Mouse (Mus musculus) ovary, adult 10 weeks (tissue): ENCODE data around the gene Ifi203. TPM values are rescaled to one million over a fixed set of nuclear protein-coding genes. Genes with fewer than 3 reads are reported as not detected.

Experiments
- polyA plus RNA-seq: library from polyadenylated mRNA; stranded (reverse); fragments of 350-450 nt; fragmentation: Illumina TruSeq; extraction: RNeasy Lipid Tissue Mini Kit (QIAGEN cat#74804); gene quantifications from one replicate; pipeline ENCODE4 v1.2.3, GENCODE M21; 2014

Ifi203 gene
- 87.5 TPM for polyA plus RNA-seq

GRCm38 (mm10) chr1:173941924-173942779, at the start of gene Ifi203, which contains the start of gene Mndal:
Ifi203 (minus strand) TSS chr1:173942672.
Mndal (minus strand) TSS chr1:173942491.

DNA sequence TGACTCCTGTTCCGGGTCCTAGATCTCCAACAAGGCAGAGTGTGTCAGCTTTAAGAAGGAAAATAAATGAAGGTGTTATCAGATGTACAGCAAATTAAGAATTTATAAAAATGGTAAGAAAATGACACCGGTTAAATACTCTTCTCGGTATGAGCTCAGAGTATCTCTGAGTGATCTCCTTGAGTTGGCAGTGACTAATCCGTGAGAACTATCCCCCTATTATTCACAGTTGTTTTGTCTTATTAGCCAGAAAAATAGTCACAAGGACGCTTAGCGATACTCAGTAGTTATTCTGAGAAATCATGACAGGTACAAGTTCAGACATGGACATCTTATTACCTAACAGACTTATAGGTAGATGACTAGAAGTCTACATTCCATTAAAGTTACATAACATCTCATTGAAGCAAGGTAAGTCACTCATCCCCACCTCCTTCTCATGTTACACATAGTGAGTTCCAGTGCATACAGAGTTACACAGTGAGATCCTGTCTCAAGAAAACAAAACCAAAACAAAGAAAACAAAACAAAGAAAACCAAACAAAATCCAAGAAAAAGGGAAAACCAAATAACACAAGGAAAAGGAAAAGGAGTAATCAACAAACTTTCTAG, 40.3 kb upstream of the Ifi203 start, which contains the start of gene Ifi202b:
Ifi202b (minus strand) TSS at position 51 of the 612 bp plus-strand sequence.

DNA sequence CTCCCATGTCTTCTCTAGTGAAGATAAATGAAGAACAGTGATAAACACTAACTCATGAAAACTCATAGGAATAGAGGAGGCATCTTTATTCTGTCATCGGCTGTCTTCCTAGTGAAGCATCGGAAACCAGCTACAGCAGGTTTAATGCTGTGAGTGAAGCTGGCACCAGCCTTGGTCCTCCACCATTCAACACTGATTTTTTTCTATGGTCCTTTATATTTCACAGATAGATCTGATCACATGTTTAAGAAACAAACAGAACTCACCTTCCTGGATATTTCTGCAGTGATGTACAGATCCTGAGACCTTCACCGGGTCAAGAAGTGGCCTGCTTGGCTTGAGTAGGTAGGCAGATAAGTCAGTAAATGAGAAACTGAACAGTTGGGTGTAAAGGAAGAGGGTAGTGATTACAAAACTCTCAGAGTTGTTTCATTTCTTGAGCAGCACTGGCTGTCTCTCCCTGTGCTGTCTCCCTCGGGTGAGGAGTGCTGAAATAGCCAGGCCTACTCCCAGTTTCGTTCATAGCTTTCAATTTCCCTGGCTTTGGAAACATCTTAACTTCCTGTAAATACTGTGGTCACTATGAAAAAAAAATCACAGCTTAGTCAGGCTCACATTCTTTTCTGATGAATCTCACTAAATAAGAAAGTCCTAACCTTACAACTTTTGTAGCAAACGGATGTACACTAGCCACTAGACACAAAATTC, 29.8 kb downstream of the Ifi203 start, which contains the start of gene Ifi211:
Ifi211 (minus strand) TSS at position 499 of the 708 bp plus-strand sequence.

Other genes with a start within 250 kb of the Ifi203 start
- 17.6 TPM for gene Ifi207, start 200.9 kb downstream of the Ifi203 start, polyA plus RNA-seq
- 43.0 TPM for gene Ifi204, start 175.7 kb downstream of the Ifi203 start, polyA plus RNA-seq
- gene Ifi211, start 29.6 kb downstream of the Ifi203 start, polyA plus RNA-seq, result 24.1 TPM
- 97.3 TPM for gene Mndal, start 181 bp downstream of the Ifi203 start, polyA plus RNA-seq
- gene Ifi202b, start 40.1 kb upstream of the Ifi203 start, polyA plus RNA-seq, result 2.2 TPM
- gene Ifi205, start 89.1 kb upstream of the Ifi203 start, polyA plus RNA-seq, result 43.6 TPM
- gene Olfr433, start 98.0 kb upstream of the Ifi203 start, polyA plus RNA-seq, result not detected
- gene Olfr432, start 106.5 kb upstream of the Ifi203 start, polyA plus RNA-seq, result not detected
- not detected for gene Olfr430, start 123.9 kb upstream of the Ifi203 start, polyA plus RNA-seq
- not detected for gene Olfr429, start 141.7 kb upstream of the Ifi203 start, polyA plus RNA-seq
- not detected for gene Olfr427, start 154.2 kb upstream of the Ifi203 start, polyA plus RNA-seq
- gene Olfr231, start 178.5 kb upstream of the Ifi203 start, polyA plus RNA-seq, result not detected
- gene Olfr424, start 188.8 kb upstream of the Ifi203 start, polyA plus RNA-seq, result not detected
- gene Olfr420, start 213.0 kb upstream of the Ifi203 start, polyA plus RNA-seq, result not detected
- not detected for gene Spta1, start 230.1 kb upstream of the Ifi203 start, polyA plus RNA-seq